Mouse (Mus musculus) liver, embryonic 18 days (tissue): ENCODE data around the gene Car3. TPM values are rescaled to one million over a fixed set of nuclear protein-coding genes. Genes with fewer than 3 reads are reported as not detected.

Experiments used
- polyA plus RNA-seq: library from polyadenylated mRNA; depleted of rRNA; stranded (reverse); fragments of >200 nt; gene quantifications from 2 replicates; pipeline ENCODE4 v1.2.3, GENCODE M21; 2012; rRNA removed

The Car3 gene
- 11.3 and 31.7 TPM in 2 replicates for polyA plus RNA-seq

DNA sequence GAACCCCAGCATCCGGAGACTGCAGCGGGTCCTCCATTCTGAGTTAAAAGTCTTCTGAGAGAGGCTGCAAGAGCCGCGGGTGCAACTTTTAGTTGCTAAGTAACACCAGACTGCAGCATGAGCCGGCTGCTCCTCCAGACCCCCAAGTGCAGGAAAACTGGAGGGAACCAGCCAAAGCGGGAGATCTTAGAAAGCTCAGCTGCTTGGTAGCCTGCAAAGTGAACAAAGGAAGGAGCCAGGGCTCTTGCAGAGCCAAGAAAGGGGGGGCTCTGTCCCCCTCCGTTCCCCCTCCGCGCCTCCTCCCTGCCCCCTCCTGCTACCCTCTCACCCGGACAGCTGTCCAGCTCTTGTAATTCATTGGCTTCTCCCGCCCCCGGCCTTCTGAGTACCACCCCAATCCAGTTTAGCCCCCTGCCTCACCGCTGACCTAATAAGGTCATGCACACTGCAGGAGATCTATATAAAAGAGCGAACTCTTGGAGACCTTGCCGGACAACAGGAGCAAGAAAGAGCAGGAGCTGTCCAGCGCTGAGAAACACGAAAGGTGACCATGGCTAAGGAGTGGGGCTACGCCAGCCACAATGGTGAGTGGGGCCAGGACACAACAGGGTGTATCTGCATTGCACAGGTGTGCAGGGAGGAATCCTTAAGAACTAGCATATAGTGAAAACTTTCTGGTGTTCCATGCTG is at the start of gene Car3:
Car3 (plus strand) TSS at position 491 of the 690 bp plus-strand sequence.

DNA sequence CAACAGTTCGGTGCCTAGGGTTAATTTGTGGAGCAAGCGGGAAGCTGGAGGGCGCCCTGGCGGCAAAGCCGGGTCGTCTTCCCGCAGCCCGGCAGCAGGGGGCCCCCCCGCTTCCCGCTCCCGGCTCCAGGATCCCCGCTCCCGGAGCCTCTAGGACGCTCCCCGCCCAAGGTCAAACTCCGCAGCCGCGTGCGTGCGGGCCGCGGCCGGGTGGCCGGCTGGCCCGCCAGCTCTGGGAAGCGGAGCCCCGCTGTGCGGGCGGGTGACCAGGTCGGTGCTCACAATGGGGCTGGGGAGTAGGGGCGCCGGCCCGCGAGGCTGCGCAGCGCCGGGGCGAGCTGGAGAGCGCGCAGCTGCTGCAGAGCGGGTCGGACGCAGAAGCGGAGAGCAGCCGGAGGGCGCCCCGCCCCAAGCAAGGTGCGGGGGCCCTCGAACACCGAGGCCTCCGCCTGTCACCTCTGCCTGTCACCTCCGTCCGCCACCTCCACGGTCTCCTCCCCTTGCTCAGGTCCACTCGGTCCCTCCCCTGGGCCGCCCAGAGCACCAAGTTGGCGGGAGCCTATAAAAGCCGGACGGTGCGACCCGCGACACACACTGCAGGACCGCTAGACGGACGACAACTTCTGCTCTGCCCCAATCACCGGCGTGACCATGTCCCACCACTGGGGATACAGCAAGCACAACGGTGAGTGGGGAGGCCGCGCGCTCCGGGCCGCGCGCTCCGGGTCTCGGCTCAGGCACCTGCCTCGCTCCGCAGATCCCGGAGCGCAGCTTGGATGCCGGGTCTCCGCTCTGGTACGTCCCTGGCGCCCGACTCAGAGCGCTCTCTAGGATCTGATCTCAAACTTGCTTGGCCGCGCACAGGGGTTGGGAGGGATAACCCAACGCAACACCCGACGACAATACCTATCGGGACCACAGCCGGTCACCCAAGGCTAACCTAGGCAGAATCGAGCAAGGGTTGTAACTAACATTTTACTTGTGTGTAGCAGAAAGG is 23.1 kb downstream of the Car3 start, which contains the start of gene Car2:
Car2 (plus strand) TSS at position 172 of the 997 bp plus-strand sequence.

Other genes starting within 250 kb of the Car3 start
- 1.6 and 1.7 TPM in 2 replicates for gene Car13, start 221.8 kb upstream of the Car3 start, polyA plus RNA-seq
- 19.8 and 29.4 TPM in 2 replicates for gene Car1, start 55.1 kb upstream of the Car3 start, polyA plus RNA-seq
- 644 and 943 TPM in 2 replicates for gene Car2, start 22.8 kb downstream of the Car3 start, polyA plus RNA-seq